Mouse (Mus musculus): Measurements from ENCODE around the gene Prss53. TPM values are rescaled to one million over a fixed set of nuclear protein-coding genes. Genes with fewer than 3 reads are reported as not detected.
A peak's percentile ranks its signal among the peaks of the same experiment; 100 is the strongest.
"Not testable (repeated sequence)": the region's sequence is repeated elsewhere in the genome, so short reads cannot be mapped to it uniquely, and the experiment has no call there.

Gene Prss53
- polyA plus RNA-seq, 1 experiment from 2014 or later, result 0.68 TPM

DNA sequence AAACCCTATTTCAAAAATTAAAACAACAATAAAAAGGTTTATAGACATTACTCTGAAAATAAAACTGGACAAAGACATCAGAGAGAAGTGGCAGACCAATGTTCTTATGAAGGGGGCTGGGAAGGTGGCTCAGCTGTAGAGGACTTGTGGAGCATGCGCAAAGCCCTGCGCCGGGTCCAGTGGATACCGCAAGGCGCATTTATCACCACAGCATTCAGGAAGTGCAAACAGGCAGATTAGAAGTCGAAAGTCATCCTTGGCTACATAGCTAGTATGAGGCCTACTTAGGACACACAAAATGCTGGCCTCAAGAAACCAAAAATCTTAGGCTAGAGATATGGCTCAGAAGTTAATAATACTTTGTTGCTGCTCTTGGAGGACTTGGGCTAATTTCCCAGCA lies 32.5 kb downstream of the Prss53 start:
- DNase-seq (ENCODE audit: low spot score), result no peak
- Histone ChIP-seq H3K36me3 (peaks cover 4% of the 10 kb centered on the region; the same call in 1 of the 2 replicates), H3K27me3 (ENCODE audit: low read depth, poor library complexity, severe bottlenecking) (no peaks in the 10 kb centered on the region), H3K9me3 (replicated peaks) (no peaks in the 10 kb centered on the region), H3K27ac (replicated peaks) (no peak overlapping the region), H3K4me1 (no peaks in the 10 kb centered on the region), H3K4me3 (no peak overlapping the region)
- 93% methylated on average over 6 of the region's 6 CpGs for WGBS

DNA sequence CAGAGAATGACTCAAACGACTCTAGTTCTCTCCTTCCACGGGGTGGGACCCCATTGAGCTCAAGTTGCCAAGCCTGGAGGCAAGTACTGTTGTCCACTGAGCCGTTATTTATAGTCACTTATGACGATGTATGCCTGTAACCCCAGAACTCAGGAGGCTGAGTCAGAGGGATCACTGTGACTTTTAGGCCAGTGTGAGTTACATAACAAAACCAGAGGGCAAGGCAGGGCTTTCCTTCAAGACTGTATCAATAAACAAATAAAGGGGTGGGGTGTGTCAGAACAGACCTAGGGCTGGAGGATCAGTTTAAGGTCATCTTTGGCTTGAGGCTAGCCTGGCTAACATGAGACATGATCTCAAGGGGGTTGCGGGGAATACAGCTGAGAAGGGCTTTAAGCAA lies 39.9 kb downstream of the Prss53 start:
- Histone ChIP-seq H3K4me3 (no peak overlapping the region), H3K4me1 (no peaks in the 10 kb centered on the region), H3K27me3 (ENCODE audit: low read depth, poor library complexity, severe bottlenecking) (no peaks in the 10 kb centered on the region), H3K27ac (replicated peaks) (no peak overlapping the region), H3K9me3 (replicated peaks) (no peaks in the 10 kb centered on the region), H3K36me3 (peaks cover 9% of the 10 kb centered on the region; the same call in 1 of the 2 replicates)
- no peak for DNase-seq (ENCODE audit: low spot score)
- WGBS, result 82% methylated on average over 5 of the region's 5 CpGs

DNA sequence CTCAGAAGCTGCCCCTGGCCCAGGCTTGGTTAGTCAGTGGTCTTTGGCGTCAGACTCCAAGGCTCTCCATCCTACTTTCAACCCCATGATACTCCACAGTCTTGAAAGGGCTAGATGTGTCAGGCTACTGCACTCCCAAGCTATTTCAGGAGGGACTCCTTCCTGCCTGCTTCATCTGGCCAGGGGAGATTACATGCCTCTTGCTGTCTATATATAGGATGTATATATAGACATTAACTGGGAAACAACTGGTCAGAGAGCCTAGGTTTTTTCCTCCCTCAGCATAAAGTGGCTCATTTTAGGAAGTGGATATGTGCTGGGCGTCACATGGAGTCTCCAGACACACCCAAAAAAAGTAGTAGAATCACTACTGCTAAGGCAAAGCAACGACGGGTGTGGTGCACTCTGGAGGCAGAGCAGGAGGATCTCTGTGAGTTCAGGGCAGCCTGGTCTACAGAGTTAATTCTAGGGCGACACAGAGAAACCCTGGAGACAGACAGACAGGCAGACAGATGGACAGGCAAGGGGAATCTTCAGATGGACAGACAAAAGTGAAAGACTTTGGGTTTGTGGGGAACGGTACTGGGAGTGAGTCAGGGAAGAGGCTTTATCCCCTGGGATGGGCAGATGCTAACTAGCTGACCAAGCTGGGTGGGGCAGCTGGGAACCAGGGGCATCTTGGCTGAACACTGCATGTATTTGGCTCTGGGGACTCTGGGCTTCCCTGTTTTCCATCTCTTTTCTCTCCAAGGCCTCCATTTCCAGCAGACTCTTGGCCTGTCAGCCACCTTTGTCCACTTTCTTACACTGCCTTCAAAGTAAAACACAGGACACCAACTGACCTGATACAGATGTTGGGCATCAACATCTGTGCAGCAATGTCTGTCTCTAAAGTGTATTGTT lies 40.5 kb downstream of the Prss53 start:
- Histone ChIP-seq H3K27me3 (ENCODE audit: low read depth, poor library complexity, severe bottlenecking) (no peaks in the 10 kb centered on the region), H3K4me1 (no peaks in the 10 kb centered on the region), H3K9me3 (replicated peaks) (no peaks in the 10 kb centered on the region), H3K4me3 (no peak overlapping the region), H3K36me3 (peaks cover 9% of the 10 kb centered on the region; the same call in 1 of the 2 replicates), H3K27ac (replicated peaks) (no peak overlapping the region)
- DNase-seq (ENCODE audit: low spot score), result no peak
- 78% methylated on average over 6 of the region's 6 CpGs for WGBS

DNA sequence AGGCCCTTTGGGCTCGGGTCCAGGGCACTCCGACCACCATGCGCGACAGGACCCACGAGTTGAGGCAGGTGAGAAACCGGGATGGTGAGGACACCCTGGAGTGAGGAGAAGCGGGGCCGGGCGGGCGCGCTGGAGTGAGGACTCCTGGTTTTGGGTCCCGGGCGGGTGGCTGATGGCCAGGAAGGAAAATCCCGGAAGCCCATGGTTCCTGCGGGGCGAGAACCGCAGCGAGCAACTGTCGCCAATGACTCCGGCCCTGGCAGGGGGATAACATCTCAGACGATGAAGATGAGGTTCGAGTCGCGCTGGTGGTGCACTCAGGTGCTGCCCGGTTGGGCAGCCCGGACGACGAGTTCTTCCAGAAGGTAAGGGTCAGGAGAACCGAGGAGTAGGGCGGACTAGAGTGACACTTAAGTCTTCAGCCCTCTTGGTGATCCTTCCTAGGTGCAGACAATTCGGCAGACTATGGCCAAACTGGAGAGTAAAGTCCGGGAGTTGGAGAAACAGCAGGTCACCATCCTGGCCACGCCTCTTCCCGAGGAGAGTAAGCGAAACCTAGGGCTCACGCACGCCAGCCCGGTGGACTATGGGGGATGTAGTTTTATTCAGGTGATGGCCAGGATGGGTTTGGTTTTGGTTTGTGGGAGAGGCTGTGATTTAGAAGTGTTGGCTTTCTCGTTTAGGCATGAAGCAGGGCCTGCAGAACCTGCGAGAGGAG lies 48.6 kb downstream of the Prss53 start:
- peak overlapping the region; percentile 86 for H3K27ac ChIP-seq (replicated peaks)
- DNase-seq (ENCODE audit: low spot score), result peak; percentile 67
- under 1% methylated on average over 40 of the region's 40 CpGs for WGBS

GRCm38 (mm10) chr7:127841340-127842000 lies 49.3 kb downstream of the Prss53 start:
- WGBS, result under 1% methylated on average over 46 of the region's 46 CpGs
- H3K36me3 ChIP-seq, result peaks cover 10% of the 10 kb centered on the region; the same call in 1 of the 2 replicates
- DNase-seq (ENCODE audit: low spot score), result peak; percentile 90
- peak overlapping the region; percentile 86 for H3K27ac ChIP-seq (replicated peaks)
- peak overlapping the region; percentile 83 for H3K4me3 ChIP-seq
- H3K9me3 ChIP-seq (replicated peaks), result no peaks in the 10 kb centered on the region
- H3K27me3 ChIP-seq (ENCODE audit: low read depth, poor library complexity, severe bottlenecking), result peaks cover 6% of the 10 kb centered on the region; the same call in 1 of the 2 replicates
- H3K4me1 ChIP-seq, result peaks cover 21% of the 10 kb centered on the region

More for the DNA sequence above, 48.6 kb downstream of the Prss53 start:
- Histone ChIP-seq H3K4me3 (peak overlapping the region; percentile 83), H3K4me1 (peaks cover 21% of the 10 kb centered on the region), H3K36me3 (peaks cover 14% of the 10 kb centered on the region; the same call in 1 of the 2 replicates), H3K9me3 (replicated peaks) (no peaks in the 10 kb centered on the region), H3K27me3 (ENCODE audit: low read depth, poor library complexity, severe bottlenecking) (peaks cover 6% of the 10 kb centered on the region; the same call in 1 of the 2 replicates)

DNA sequence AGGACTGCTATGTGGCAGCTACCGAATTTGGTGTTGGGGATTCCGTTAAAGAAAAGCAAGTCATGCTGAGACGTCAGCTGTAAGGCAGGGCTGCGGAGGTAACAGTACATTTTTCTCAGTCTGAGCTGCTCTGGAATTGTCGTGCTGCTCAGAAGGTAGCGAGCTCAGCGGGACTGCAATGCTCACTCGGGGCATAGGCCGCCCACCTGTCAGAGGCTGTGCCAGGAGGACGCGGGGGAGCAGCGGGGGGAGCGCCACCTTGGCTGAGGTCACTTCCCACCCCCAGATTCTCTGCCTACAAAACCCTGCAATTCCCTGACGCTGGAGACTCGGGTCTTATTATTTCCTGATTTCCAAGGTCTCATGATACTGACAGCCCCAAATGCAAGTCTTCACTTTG lies 49.9 kb downstream of the Prss53 start:
- Histone ChIP-seq H3K27me3 (ENCODE audit: low read depth, poor library complexity, severe bottlenecking) (peaks cover 6% of the 10 kb centered on the region; the same call in 1 of the 2 replicates), H3K27ac (replicated peaks) (peak overlapping the region; percentile 86), H3K36me3 (0 out of 2 replicates have a peak, but pooled peaks cover 8% of the 10 kb centered on the region), H3K4me1 (peaks cover 21% of the 10 kb centered on the region), H3K4me3 (peak overlapping the region; percentile 83), H3K9me3 (replicated peaks) (no peaks in the 10 kb centered on the region)
- DNase-seq (ENCODE audit: low spot score), result no peak
- 5% methylated on average over 15 of the region's 15 CpGs for WGBS

GRCm38 (mm10) chr7:127840031-127840430 lies 50.7 kb downstream of the Prss53 start:
- 77% methylated on average over 2 of the region's 2 CpGs for WGBS
- peaks cover 21% of the 10 kb centered on the region for H3K4me1 ChIP-seq
- not testable (repeated sequence) for H3K36me3 ChIP-seq; H3K27me3 ChIP-seq (ENCODE audit: low read depth, poor library complexity, severe bottlenecking); DNase-seq (ENCODE audit: low spot score); H3K9me3 ChIP-seq (replicated peaks); H3K27ac ChIP-seq (replicated peaks); H3K4me3 ChIP-seq

DNA sequence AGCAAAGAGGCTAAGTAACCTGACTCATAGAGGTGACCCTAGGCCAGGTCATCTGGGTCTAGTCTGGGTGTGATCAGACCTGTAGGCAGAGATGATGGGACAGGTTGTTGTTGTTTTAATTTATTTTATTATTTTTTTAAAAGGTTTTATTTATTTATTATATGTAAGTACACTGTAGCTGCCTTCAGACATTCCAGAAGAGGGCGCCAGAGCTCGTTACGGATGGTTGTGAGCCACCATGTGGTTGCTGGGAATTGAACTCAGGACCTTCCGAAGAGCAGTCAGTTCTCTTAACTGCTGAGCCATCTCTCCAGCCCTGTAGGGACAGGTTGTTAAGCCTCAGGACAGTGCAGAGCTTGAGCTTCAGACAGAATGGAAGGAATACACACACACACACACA lies 52.9 kb downstream of the Prss53 start:
- H3K36me3 ChIP-seq; H3K27ac ChIP-seq (replicated peaks); H3K4me3 ChIP-seq; H3K27me3 ChIP-seq (ENCODE audit: low read depth, poor library complexity, severe bottlenecking); DNase-seq (ENCODE audit: low spot score); H3K9me3 ChIP-seq (replicated peaks): not testable (repeated sequence)
- peaks cover 20% of the 10 kb centered on the region for H3K4me1 ChIP-seq
- WGBS, result 79% methylated on average over 4 of the region's 4 CpGs

DNA sequence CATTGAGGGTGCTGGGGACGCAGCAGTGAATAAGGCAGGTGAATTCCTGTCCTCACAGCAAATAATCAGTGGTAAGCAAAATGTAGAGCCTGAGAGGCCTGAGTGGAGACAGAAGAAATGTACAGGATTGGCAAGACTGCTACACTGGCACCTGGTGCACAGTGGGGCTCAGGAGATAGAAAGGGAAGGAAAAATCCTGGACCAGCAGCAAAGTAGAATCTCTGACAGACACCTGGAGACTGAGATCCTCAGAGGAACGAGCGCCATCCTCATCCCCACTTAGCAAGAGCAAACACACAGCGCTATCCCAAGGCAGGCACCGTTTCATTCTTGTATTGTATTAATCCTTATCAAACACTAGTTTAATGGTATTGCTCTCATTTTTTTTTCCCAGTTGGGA lies 53.3 kb downstream of the Prss53 start:
- DNase-seq (ENCODE audit: low spot score), result no peak
- Histone ChIP-seq H3K9me3 (replicated peaks) (no peaks in the 10 kb centered on the region), H3K4me1 (peaks cover 16% of the 10 kb centered on the region), H3K4me3 (no peak overlapping the region), H3K36me3 (no peaks in the 10 kb centered on the region), H3K27ac (replicated peaks) (no peak overlapping the region), H3K27me3 (ENCODE audit: low read depth, poor library complexity, severe bottlenecking) (peaks cover 6% of the 10 kb centered on the region; the same call in 1 of the 2 replicates)
- WGBS, result 87% methylated on average over 5 of the region's 5 CpGs

Other genes starting within 250 kb of the Prss53 start
- 47.8 and 48.9 TPM in 2 replicates for gene Bcl7c, start 182.0 kb downstream of the Prss53 start, polyA plus RNA-seq (2016; fragmentation: Nextera tagmentation; extraction: Ambion mirVana)
- gene Ctf1, start 178.2 kb downstream of the Prss53 start, polyA plus RNA-seq (2016; fragmentation: Nextera tagmentation; extraction: Ambion mirVana), result 5.1 and 5.2 TPM in 2 replicates
- 0.22 and 0.36 TPM in 2 replicates for gene Ctf2, start 158.8 kb downstream of the Prss53 start, polyA plus RNA-seq (2016; fragmentation: Nextera tagmentation; extraction: Ambion mirVana)
- gene Fbxl19, start 146.4 kb downstream of the Prss53 start, polyA plus RNA-seq (2016; fragmentation: Nextera tagmentation; extraction: Ambion mirVana), result 7.9 and 8.3 TPM in 2 replicates
- gene Orai3, start 121.2 kb downstream of the Prss53 start, polyA plus RNA-seq (2016; fragmentation: Nextera tagmentation; extraction: Ambion mirVana), result 8.3 and 10.1 TPM in 2 replicates
- gene Setd1a, start 114.3 kb downstream of the Prss53 start, polyA plus RNA-seq (2016; fragmentation: Nextera tagmentation; extraction: Ambion mirVana), result 13.4 and 14.7 TPM in 2 replicates
- gene Gm49388, start 105.4 kb downstream of the Prss53 start, polyA plus RNA-seq (2016; fragmentation: Nextera tagmentation; extraction: Ambion mirVana), result 0.35 TPM in 1 of 2 replicates, not detected in the other
- gene Hsd3b7, start 90.4 kb downstream of the Prss53 start, polyA plus RNA-seq (2016; fragmentation: Nextera tagmentation; extraction: Ambion mirVana), result 5.0 and 7.2 TPM in 2 replicates
- gene Stx4a, start 66.7 kb downstream of the Prss53 start, polyA plus RNA-seq (2016; fragmentation: Nextera tagmentation; extraction: Ambion mirVana), result 19.5 and 21.6 TPM in 2 replicates
- 5.4 and 9.7 TPM in 2 replicates for gene Stx1b, start 66.4 kb downstream of the Prss53 start, polyA plus RNA-seq (2016; fragmentation: Nextera tagmentation; extraction: Ambion mirVana)
- 17.2 and 18.7 TPM in 2 replicates for gene Zfp646, start 14.7 kb downstream of the Prss53 start, polyA plus RNA-seq (2016; fragmentation: Nextera tagmentation; extraction: Ambion mirVana)
- 41.5 and 47.3 TPM in 2 replicates for gene Zfp668, start 14.1 kb downstream of the Prss53 start, polyA plus RNA-seq (2016; fragmentation: Nextera tagmentation; extraction: Ambion mirVana)
- gene Gm21974, start 4.5 kb upstream of the Prss53 start, polyA plus RNA-seq (2016; fragmentation: Nextera tagmentation; extraction: Ambion mirVana), result not detected in 2 replicates
- gene Vkorc1, start 4.6 kb upstream of the Prss53 start, polyA plus RNA-seq (2016; fragmentation: Nextera tagmentation; extraction: Ambion mirVana), result 43.4 and 44.6 TPM in 2 replicates
- gene Bckdk, start 13.1 kb upstream of the Prss53 start, polyA plus RNA-seq (2016; fragmentation: Nextera tagmentation; extraction: Ambion mirVana), result 128 and 130 TPM in 2 replicates
- 51.1 and 52.4 TPM in 2 replicates for gene Kat8, start 21.5 kb upstream of the Prss53 start, polyA plus RNA-seq (2016; fragmentation: Nextera tagmentation; extraction: Ambion mirVana)
- gene Prss8, start 39.1 kb upstream of the Prss53 start, polyA plus RNA-seq (2016; fragmentation: Nextera tagmentation; extraction: Ambion mirVana), result 1.6 and 2.1 TPM in 2 replicates
- 11.0 and 13.0 TPM in 2 replicates for gene Prss36, start 55.8 kb upstream of the Prss53 start, polyA plus RNA-seq (2016; fragmentation: Nextera tagmentation; extraction: Ambion mirVana)
- gene Fus, start 76.5 kb upstream of the Prss53 start, polyA plus RNA-seq (2016; fragmentation: Nextera tagmentation; extraction: Ambion mirVana), result 336 and 358 TPM in 2 replicates
- gene Pycard, start 102.9 kb upstream of the Prss53 start, polyA plus RNA-seq (2016; fragmentation: Nextera tagmentation; extraction: Ambion mirVana), result 6.1 and 7.5 TPM in 2 replicates
- gene Trim72, start 113.0 kb upstream of the Prss53 start, polyA plus RNA-seq (2016; fragmentation: Nextera tagmentation; extraction: Ambion mirVana), result not detected in 2 replicates
- 0.48 and 0.68 TPM in 2 replicates for gene Itgam, start 171.7 kb upstream of the Prss53 start, polyA plus RNA-seq (2016; fragmentation: Nextera tagmentation; extraction: Ambion mirVana)
- not detected in 2 replicates for gene Gm49368, start 171.7 kb upstream of the Prss53 start, polyA plus RNA-seq (2016; fragmentation: Nextera tagmentation; extraction: Ambion mirVana)
- gene Itgax, start 238.6 kb upstream of the Prss53 start, polyA plus RNA-seq (2016; fragmentation: Nextera tagmentation; extraction: Ambion mirVana), result not detected in 2 replicates

Data from midbrain, embryonic 10.5 days (tissue).